Mouse (Mus musculus): Measurements from ENCODE around the gene Aplf.
"Not testable (repeated sequence)": the region's sequence is repeated elsewhere in the genome, so short reads cannot be mapped to it uniquely, and the experiment has no call there.

The Aplf gene

GRCm38 (mm10) chr6:87671771-87672517 lies at the start of gene Aplf:
Gene Aplf (minus strand): TSS chr6:87672193.
- DNase-seq: peak; percentile 86

- no peak for DNase-seq
Measured at GRCm38 (mm10) chr6:87714091-87714490, 42.1 kb upstream of the Aplf start.

- no peak for DNase-seq
Measured at GRCm38 (mm10) chr6:87712311-87712710, 40.3 kb upstream of the Aplf start.

- no peak for DNase-seq
Measured at GRCm38 (mm10) chr6:87706246-87706645, 34.3 kb upstream of the Aplf start.

GRCm38 (mm10) chr6:87696544-87696943 lies 24.6 kb upstream of the Aplf start:
- DNase-seq: no peak

GRCm38 (mm10) chr6:87695947-87696346 lies 24.0 kb upstream of the Aplf start:
- no peak for DNase-seq

GRCm38 (mm10) chr6:87680418-87680817 lies 8.4 kb upstream of the Aplf start:
- DNase-seq: no peak

GRCm38 (mm10) chr6:87672661-87673060 lies 668 bp upstream of the Aplf start:
- peak; percentile 10 for DNase-seq

GRCm38 (mm10) chr6:87671353-87671752 lies 640 bp downstream of the Aplf start:
- no peak for DNase-seq

- DNase-seq: peak; percentile 18
Measured at GRCm38 (mm10) chr6:87669894-87670588, 2.0 kb downstream of the Aplf start.

GRCm38 (mm10) chr6:87668733-87669132 lies 3.3 kb downstream of the Aplf start:
- DNase-seq: no peak

- DNase-seq: no peak
Measured at GRCm38 (mm10) chr6:87667804-87668203, 4.2 kb downstream of the Aplf start.

GRCm38 (mm10) chr6:87663445-87663844 lies 8.5 kb downstream of the Aplf start:
- no peak for DNase-seq

- no peak for DNase-seq
Measured at GRCm38 (mm10) chr6:87662197-87662596, 9.8 kb downstream of the Aplf start.

- no peak for DNase-seq
Measured at GRCm38 (mm10) chr6:87661707-87662106, 10.3 kb downstream of the Aplf start.

- DNase-seq: no peak
Measured at GRCm38 (mm10) chr6:87658816-87659215, 13.2 kb downstream of the Aplf start.

- DNase-seq: no peak
Measured at GRCm38 (mm10) chr6:87653904-87654638, 17.9 kb downstream of the Aplf start.

GRCm38 (mm10) chr6:87653478-87653877 lies 18.5 kb downstream of the Aplf start:
- no peak for DNase-seq

GRCm38 (mm10) chr6:87652670-87653069 lies 19.3 kb downstream of the Aplf start:
- DNase-seq: no peak

- no peak for DNase-seq
Measured at GRCm38 (mm10) chr6:87651787-87652186, 20.2 kb downstream of the Aplf start.

GRCm38 (mm10) chr6:87638134-87638660 lies 33.8 kb downstream of the Aplf start:
- DNase-seq: no peak

- no peak for DNase-seq
Measured at GRCm38 (mm10) chr6:87632176-87632575, 39.8 kb downstream of the Aplf start.

GRCm38 (mm10) chr6:87628936-87629335 lies 43.1 kb downstream of the Aplf start:
- DNase-seq: not testable (repeated sequence)

Data from cerebellum, adult 11 months (tissue).